Mouse (Mus musculus) myocyte (in vitro differentiated cells): Measurements from ENCODE around the gene Nit1. TPM values are rescaled to one million over a fixed set of nuclear protein-coding genes. Genes with fewer than 3 reads are reported as not detected.

Experiments
- H3K27me3 ChIP-seq: one replicate; pipeline ENCODE4 v1.6.1; 2011; ENCODE audit not compliant: control insufficient read depth, insufficient read depth, insufficient read length
- H3K36me3 ChIP-seq: one replicate; pipeline ENCODE4 v1.6.1; 2011; ENCODE audit not compliant: control insufficient read depth, insufficient read depth
- H3K4me2 ChIP-seq: one replicate; pipeline ENCODE4 v1.6.1; 2011; ENCODE audit warnings: low read depth, control low read depth
- H3K4me3 ChIP-seq: one replicate; pipeline ENCODE4 v1.5.1; 2011; ENCODE audit warnings: mild to moderate bottlenecking, control low read depth, moderate library complexity
- H3K79me2 ChIP-seq: one replicate; pipeline ENCODE4 v1.6.1; 2011; ENCODE audit not compliant: control insufficient read depth, insufficient read depth
- H3ac ChIP-seq: one replicate; pipeline ENCODE4 v1.6.1; 2011; ENCODE audit not compliant: control insufficient read depth, insufficient read length
- CEBPB ChIP-seq: IDR thresholded peaks from 2 replicates; pipeline ENCODE4 v1.6.1; 2011; ENCODE audit warnings: mild to moderate bottlenecking, moderate library complexity; ENCODE audit not compliant: poor library complexity, insufficient read depth, severe bottlenecking
- E2F4 ChIP-seq: IDR thresholded peaks from one replicate; pipeline ENCODE4 v1.6.1; 2011; ENCODE audit warnings: mild to moderate bottlenecking, control low read depth, moderate library complexity; ENCODE audit not compliant: insufficient read depth
- MAX ChIP-seq: IDR thresholded peaks from one replicate; pipeline ENCODE4 v1.6.1; 2011; ENCODE audit warnings: low read depth, mild to moderate bottlenecking, control low read depth
- MYOD1 ChIP-seq, 3 experiments: IDR thresholded peaks; one replicate each; pipeline ENCODE4 v1.6.1; 2011; ENCODE audit warnings: control low read depth in 2 of 3, low read depth in 2 of 3, mild to moderate bottlenecking in 2 of 3, moderate library complexity in 1 of 3; ENCODE audit not compliant: insufficient read length in 2 of 3, control insufficient read depth in 1 of 3
- MYOG ChIP-seq, 3 experiments: IDR thresholded peaks; one replicate each; pipeline ENCODE4 v1.6.1; 2011; ENCODE audit warnings: control low read depth in 2 of 3, low read depth in 2 of 3, mild to moderate bottlenecking in 2 of 3; ENCODE audit not compliant: insufficient read length in 2 of 3, control insufficient read depth in 1 of 3, insufficient read depth in 1 of 3
- POLR2A ChIP-seq: IDR thresholded peaks from one replicate; pipeline ENCODE4 v1.6.1; 2011; ENCODE audit warnings: low read depth, mild to moderate bottlenecking, control low read depth, moderate library complexity; ENCODE audit not compliant: insufficient read length
- POLR2AphosphoS2 ChIP-seq: IDR thresholded peaks from one replicate; pipeline ENCODE4 v1.6.1; 2011; ENCODE audit warnings: low read depth, control low read depth; ENCODE audit not compliant: insufficient read length
- REST ChIP-seq: IDR thresholded peaks from one replicate; pipeline ENCODE4 v1.6.1; 2011; ENCODE audit warnings: mild to moderate bottlenecking, control low read depth, moderate library complexity; ENCODE audit not compliant: insufficient read depth, insufficient read length
- SRF ChIP-seq: IDR thresholded peaks from one replicate; pipeline ENCODE4 v1.6.1; 2011; ENCODE audit warnings: low read depth; ENCODE audit not compliant: control insufficient read depth, insufficient read length
- TCF12 ChIP-seq: IDR thresholded peaks from one replicate; pipeline ENCODE4 v1.6.1; 2011; ENCODE audit warnings: mild to moderate bottlenecking, control low read depth; ENCODE audit not compliant: poor library complexity, insufficient read depth, severe bottlenecking
- TCF3 ChIP-seq: IDR thresholded peaks from one replicate; pipeline ENCODE4 v1.6.1; 2011; ENCODE audit warnings: low read depth, control low read depth; ENCODE audit not compliant: insufficient read length
- USF1 ChIP-seq: IDR thresholded peaks from one replicate; pipeline ENCODE4 v1.6.1; 2011; ENCODE audit warnings: low read depth, mild to moderate bottlenecking, control low read depth, moderate library complexity
- polyA plus RNA-seq: library from polyadenylated mRNA; unstranded; fragments of >200 nt; fragmentation: generic; extraction: Trizol; gene quantifications from one replicate; pipeline ENCODE4 v1.2.1, GENCODE M21; 2012; ENCODE audit warnings: missing spikeins

Nit1 gene
- polyA plus RNA-seq = 31.8 TPM

DNA sequence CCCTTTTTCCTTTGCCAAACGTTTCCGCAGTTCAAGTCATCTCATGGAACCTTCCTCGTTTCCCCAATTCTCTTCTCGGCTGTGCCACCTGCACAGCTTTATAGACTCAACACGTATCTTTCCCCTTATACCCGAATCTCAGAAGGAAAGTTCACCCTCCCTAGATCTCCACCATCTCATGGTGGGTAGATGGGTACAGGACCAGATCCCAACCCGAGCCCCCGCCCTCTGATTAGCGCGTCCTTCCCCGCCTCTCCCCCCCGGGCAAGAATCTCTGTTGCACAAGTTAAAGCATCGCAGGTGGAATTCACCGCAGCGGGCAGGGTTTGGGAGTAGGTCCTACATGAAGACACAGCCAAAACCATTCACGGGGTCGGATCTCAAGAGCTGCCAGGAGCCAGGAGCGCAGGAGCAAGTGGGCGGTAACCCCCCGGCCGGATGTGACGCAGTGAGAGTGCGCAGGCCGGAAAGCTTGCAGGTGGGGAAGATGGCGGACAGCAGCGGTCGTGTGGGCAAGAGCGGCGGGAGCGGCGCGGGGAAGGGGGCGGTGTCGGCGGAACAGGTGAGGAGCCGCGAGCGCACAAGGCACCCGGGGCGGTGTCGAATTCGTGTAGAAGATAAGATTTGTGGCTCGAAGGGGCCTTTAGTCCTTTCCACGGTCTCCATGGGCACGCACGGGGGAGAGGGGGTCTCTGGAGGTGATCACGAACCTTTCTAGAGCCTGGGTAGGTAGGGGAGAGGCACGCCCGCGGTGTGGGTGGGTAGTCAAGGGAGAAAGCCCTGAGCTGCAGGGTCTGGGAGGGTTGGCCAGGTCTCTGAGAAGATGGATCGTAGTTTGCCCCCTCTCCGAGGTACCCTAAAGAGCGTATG lies at the start of gene Nit1, which contains the start of gene Pfdn2:
TSS of gene Nit1 (minus strand) at position 422 of the 870 bp plus-strand sequence.
TSS of gene Pfdn2 (plus strand) at position 446 of the 870 bp plus-strand sequence.
- peak within 1 kb of the TSS; percentile 50 for H3ac ChIP-seq
- H3K79me2 ChIP-seq = peaks cover 56% of the 10 kb centered on the region
- no peaks in the 10 kb centered on the region for H3K27me3 ChIP-seq
- H3K36me3 ChIP-seq = peaks cover 21% of the 10 kb centered on the region
- TF ChIP-seq POLR2A (peak; percentile 94), E2F4 (no peak), TCF3 (no peak), MAX (no peak), MYOG (IDR thresholded peaks at IDR 0.05; ENCODE audit: control insufficient read depth in 1 of 3, insufficient read depth in 1 of 3, insufficient read length in 2 of 3, low read depth in 2 of 3) (peak in 2 of 3 experiments; percentile 29 to 55), MYOD1 (IDR thresholded peaks at IDR 0.05; ENCODE audit: control insufficient read depth in 1 of 3, insufficient read length in 2 of 3, low read depth in 2 of 3) (peak in 1 of 3 experiments; percentile 18), REST (no peak), TCF12 (no peak), POLR2AphosphoS2 (peak; percentile 98)
- H3K4me3 ChIP-seq = peak within 1 kb of the TSS; percentile 100
- H3K4me2 ChIP-seq = peak within 1 kb of the TSS; percentile 98

DNA sequence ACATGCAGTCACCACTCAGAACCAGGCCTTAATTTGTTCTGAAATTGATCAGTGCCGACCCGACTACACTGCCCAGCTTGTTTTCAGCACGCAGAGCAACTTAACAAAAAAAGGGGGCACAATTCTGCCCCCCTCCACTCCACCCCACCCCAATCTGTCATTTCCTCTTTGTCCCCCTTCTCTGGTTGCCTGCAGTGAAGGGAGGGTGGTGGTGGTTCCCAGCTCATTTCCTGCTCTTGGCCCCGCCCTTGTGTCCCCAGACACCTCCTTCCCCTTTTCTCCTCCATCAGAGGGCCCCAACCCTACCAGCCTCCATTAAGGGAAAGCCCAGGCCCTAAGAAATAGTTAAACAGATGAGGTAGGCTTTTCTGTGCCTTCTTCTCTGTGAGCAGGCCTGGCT lies 44.7 kb upstream of the Nit1 start:
- H3K36me3 ChIP-seq = no peaks in the 10 kb centered on the region
- no peak overlapping the region for H3K4me3 ChIP-seq
- no peak overlapping the region for H3ac ChIP-seq
- no peaks in the 10 kb centered on the region for H3K27me3 ChIP-seq
- H3K4me2 ChIP-seq = no peak overlapping the region
- TF ChIP-seq REST = no peak
- no peak for TF ChIP-seq TCF12
- TF ChIP-seq MYOD1 (IDR thresholded peaks at IDR 0.05; ENCODE audit: control insufficient read depth in 1 of 3, insufficient read length in 2 of 3, low read depth in 2 of 3) = no peak
- TF ChIP-seq USF1 = no peak
- no peak for TF ChIP-seq MAX
- TF ChIP-seq CEBPB = no peak
- no peak for TF ChIP-seq E2F4
- no peak for TF ChIP-seq TCF3
- TF ChIP-seq POLR2AphosphoS2 = no peak
- no peak for TF ChIP-seq MYOG (IDR thresholded peaks at IDR 0.05; ENCODE audit: control insufficient read depth in 1 of 3, insufficient read depth in 1 of 3, insufficient read length in 2 of 3, low read depth in 2 of 3)
- H3K79me2 ChIP-seq = no peaks in the 10 kb centered on the region

DNA sequence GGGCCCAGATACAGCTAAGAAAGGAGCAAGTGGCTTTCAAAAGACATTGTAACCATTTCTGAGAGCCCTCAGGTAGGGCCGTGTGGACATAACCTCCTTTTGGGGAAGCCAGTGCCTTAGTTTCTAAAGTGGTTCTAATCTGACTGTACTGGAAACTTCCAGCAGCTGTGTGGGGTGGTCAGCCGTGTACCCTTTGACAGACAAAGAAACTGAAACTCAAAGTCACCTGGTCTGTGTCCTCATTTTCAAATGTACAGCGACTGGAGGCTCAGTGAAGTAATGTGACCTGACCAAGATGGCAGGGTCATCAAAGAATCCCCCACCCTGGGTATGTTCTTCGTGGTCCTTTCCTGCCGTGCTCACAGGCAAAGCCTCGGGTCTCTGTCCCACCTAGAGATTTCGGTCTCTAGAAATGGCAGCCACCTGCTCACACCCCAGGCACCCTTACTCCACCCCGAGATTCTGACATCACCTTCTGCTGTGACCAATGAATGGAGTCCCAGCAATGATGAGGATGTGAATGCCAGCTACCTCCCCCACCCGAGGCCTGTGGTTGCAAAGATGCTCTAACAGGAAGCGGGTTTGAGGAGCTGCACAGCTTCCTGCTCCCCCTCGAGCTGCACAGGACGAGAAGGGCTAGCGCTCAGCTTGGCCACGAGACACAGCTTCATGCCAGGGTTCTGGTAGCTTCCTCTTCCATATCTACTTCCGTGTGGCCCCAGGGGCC lies 43.1 kb upstream of the Nit1 start, which contains the start of gene Arhgap30:
TSS of gene Arhgap30 (plus strand) at position 579 of the 727 bp plus-strand sequence.
- H3K36me3 ChIP-seq = no peaks in the 10 kb centered on the region
- no peak within 1 kb of the TSS for H3ac ChIP-seq
- no peak within 1 kb of the TSS for H3K4me2 ChIP-seq
- H3K4me3 ChIP-seq = no peak within 1 kb of the TSS
- no peaks in the 10 kb centered on the region for H3K79me2 ChIP-seq
- TF ChIP-seq TCF3 (no peak), POLR2A (no peak), SRF (no peak), MYOG (IDR thresholded peaks at IDR 0.05; ENCODE audit: control insufficient read depth in 1 of 3, insufficient read depth in 1 of 3, insufficient read length in 2 of 3, low read depth in 2 of 3) (no peak), USF1 (no peak), MYOD1 (IDR thresholded peaks at IDR 0.05; ENCODE audit: control insufficient read depth in 1 of 3, insufficient read length in 2 of 3, low read depth in 2 of 3) (no peak), POLR2AphosphoS2 (no peak), REST (no peak), E2F4 (no peak)
- H3K27me3 ChIP-seq = no peaks in the 10 kb centered on the region

DNA sequence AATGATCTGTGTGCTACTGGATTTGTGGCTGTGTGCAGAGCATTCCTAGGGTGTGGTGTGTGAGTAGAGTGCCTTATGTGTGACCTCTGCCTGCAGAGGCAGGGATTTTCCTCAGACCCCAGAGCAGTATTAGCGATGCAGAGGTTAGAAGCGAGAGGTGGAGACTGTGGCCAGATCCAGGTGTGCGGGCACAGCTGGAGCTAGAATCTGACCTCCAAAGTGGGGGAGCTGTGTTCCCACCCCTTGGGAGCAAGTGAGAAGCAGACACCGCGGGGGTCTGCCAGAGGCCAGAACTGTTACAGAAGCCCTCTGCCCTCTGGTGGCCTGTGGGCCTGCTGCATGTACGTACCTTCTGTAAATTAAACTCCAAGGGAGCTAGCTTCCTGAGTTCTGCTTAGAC lies 41.7 kb upstream of the Nit1 start:
- no peaks in the 10 kb centered on the region for H3K79me2 ChIP-seq
- H3ac ChIP-seq = no peak overlapping the region
- H3K36me3 ChIP-seq = no peaks in the 10 kb centered on the region
- TF ChIP-seq POLR2AphosphoS2 = no peak
- no peak overlapping the region for H3K4me2 ChIP-seq
- H3K27me3 ChIP-seq = no peaks in the 10 kb centered on the region
- no peak overlapping the region for H3K4me3 ChIP-seq

DNA sequence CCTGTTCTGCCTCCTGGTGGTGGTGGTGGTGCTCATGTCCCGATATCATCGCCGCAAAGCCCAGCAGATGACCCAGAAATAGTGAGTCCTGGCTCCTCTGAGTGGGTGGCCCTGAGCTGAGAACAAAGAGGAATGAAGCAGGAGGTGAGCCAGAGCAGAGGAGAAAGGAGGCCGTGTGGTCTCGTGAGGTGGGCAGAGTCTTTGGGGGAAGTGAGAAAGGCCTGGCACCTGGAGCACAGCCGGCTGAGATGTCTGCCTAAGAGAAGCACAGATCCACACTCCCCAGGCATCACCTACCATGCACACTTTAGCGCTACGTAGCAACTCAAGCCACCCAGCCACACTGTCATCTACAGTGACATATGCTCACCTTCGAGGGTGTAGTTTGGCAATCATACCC lies 39.7 kb upstream of the Nit1 start:
- TF ChIP-seq POLR2AphosphoS2 (no peak), REST (no peak), POLR2A (no peak), MYOG (IDR thresholded peaks at IDR 0.05; ENCODE audit: control insufficient read depth in 1 of 3, insufficient read depth in 1 of 3, insufficient read length in 2 of 3, low read depth in 2 of 3) (no peak)
- Histone ChIP-seq H3K4me3 (no peak overlapping the region), H3K79me2 (no peaks in the 10 kb centered on the region), H3K4me2 (no peak overlapping the region), H3ac (no peak overlapping the region), H3K27me3 (no peaks in the 10 kb centered on the region), H3K36me3 (no peaks in the 10 kb centered on the region)
